Mouse (Mus musculus): Measurements from ENCODE around the gene Cabcoco1. TPM values are rescaled to one million over a fixed set of nuclear protein-coding genes. Genes with fewer than 3 reads are reported as not detected.

Gene Cabcoco1
- total RNA-seq, 1 experiment, result not detected

DNA sequence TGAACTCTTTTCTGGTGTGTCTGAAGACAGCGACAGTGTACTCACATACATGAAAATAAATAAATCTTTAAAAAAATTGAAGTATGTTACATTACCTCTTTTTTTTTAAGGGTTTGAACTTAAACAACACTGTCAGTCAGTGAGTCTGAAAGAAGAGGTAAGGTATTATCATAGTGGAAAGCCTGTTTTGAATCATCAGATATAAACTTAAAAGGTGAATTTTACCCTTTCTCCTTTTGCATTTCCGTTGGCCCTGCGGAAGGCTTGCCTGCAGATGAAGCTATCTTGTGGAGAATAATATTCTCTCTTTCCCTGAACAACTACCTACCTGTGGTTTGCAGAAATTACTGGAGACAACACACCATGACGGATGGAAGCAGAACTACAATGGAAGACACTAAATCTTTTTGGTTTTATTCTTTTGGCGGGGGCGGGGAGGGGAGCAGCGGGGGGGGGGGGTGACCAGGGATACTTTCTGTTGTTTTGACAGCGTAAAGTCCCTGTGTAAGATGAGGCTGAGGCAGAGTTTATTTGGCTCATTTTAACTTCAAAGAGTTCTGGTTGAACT, 96.4 kb downstream of the Cabcoco1 start:
- Histone ChIP-seq H3K36me3 (ENCODE audit: control insufficient read depth, insufficient read depth, low read length, poor library complexity, severe bottlenecking) (no peaks in the 10 kb centered on the region), H3K9ac (ENCODE audit: insufficient read depth, low read depth, low read length, poor library complexity, severe bottlenecking) (no peak overlapping the region), H3K4me1 (ENCODE audit: control insufficient read depth in 2 of 2, insufficient read depth in 2 of 2, low read length in 2 of 2, poor library complexity in 1 of 2) (no peaks in the 10 kb centered on the region), H3K9me3 (ENCODE audit: control insufficient read depth, insufficient read depth, low read depth, low read length) (no peaks in the 10 kb centered on the region), H3K4me3 (ENCODE audit: insufficient read depth in 1 of 2, low read depth in 1 of 2, low read length in 2 of 2, poor library complexity in 1 of 2, severe bottlenecking in 1 of 2) (no peak overlapping the region), H3K27ac (ENCODE audit: insufficient read depth, low read depth, low read length, poor library complexity, severe bottlenecking) (no peak overlapping the region)
- TF ChIP-seq MAFK (IDR thresholded peaks at IDR 0.05; ENCODE audit: insufficient read depth, low read depth, low read length), result no peak
- TF ChIP-seq HCFC1 (IDR thresholded peaks at IDR 0.05; ENCODE audit: borderline replicate concordance, insufficient read depth, low read length), result no peak
- TF ChIP-seq CHD2 (IDR thresholded peaks at IDR 0.05; ENCODE audit: low read depth, low read length), result no peak
- no peak for TF ChIP-seq ZNF384 (IDR thresholded peaks at IDR 0.05; ENCODE audit: low read depth, low read length)
- TF ChIP-seq ZC3H11A (IDR thresholded peaks at IDR 0.05; ENCODE audit: borderline replicate concordance, low read depth, low read length), result no peak
- no peak for DNase-seq (ENCODE audit: low read depth, low spot score)
- in situ Hi-C loops (cut with MboI; ENCODE audit: low sequenced_read_pairs in 2 of 2, unreplicated experiment in 2 of 2), result no loop called here

DNA sequence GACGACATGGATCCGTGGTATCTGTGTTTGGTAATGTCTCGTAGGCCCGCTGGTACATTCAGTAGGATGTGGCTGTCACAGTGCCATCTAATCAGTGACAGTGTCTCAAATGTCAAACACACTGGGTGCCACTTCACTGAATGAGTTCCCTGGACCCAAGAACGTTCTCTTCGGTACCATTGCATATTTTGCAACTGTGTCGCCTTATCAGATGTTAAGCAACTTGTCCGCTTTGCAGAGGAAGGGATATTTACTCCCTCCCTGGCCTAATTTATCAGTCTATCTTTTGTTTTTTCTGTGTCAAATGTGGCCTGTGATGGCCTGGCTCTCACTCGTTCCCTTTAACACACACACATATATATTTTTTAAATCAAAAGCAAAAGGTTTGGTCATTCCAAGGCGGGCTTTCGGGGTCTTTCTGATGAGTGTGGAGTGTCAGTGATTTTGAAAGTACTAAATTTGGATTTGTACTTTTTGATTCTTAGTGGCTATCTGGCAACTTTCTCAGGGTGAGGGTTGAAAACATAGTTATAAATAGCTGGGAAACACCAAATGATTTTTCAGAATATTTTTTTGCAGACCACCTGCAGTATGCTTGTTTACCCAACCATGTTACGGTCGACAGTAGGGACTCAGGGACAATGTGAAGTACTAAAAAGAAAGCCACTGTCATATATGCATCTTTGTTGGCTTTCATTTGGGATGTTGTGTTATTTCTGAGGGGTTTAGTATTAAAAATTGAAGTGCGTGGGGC, 97.2 kb downstream of the Cabcoco1 start:
- no peak for TF ChIP-seq HCFC1 (IDR thresholded peaks at IDR 0.05; ENCODE audit: borderline replicate concordance, insufficient read depth, low read length)
- TF ChIP-seq MAFK (IDR thresholded peaks at IDR 0.05; ENCODE audit: insufficient read depth, low read depth, low read length), result no peak
- no peak for TF ChIP-seq ZC3H11A (IDR thresholded peaks at IDR 0.05; ENCODE audit: borderline replicate concordance, low read depth, low read length)
- no peak for TF ChIP-seq ZNF384 (IDR thresholded peaks at IDR 0.05; ENCODE audit: low read depth, low read length)
- TF ChIP-seq CHD2 (IDR thresholded peaks at IDR 0.05; ENCODE audit: low read depth, low read length), result no peak
- no peak for DNase-seq (ENCODE audit: low read depth, low spot score)
- Histone ChIP-seq H3K4me3 (ENCODE audit: insufficient read depth in 1 of 2, low read depth in 1 of 2, low read length in 2 of 2, poor library complexity in 1 of 2, severe bottlenecking in 1 of 2) (no peak overlapping the region), H3K9ac (ENCODE audit: insufficient read depth, low read depth, low read length, poor library complexity, severe bottlenecking) (no peak overlapping the region), H3K4me1 (ENCODE audit: control insufficient read depth in 2 of 2, insufficient read depth in 2 of 2, low read length in 2 of 2, poor library complexity in 1 of 2) (no peaks in the 10 kb centered on the region), H3K36me3 (ENCODE audit: control insufficient read depth, insufficient read depth, low read length, poor library complexity, severe bottlenecking) (no peaks in the 10 kb centered on the region), H3K27ac (ENCODE audit: insufficient read depth, low read depth, low read length, poor library complexity, severe bottlenecking) (no peak overlapping the region), H3K9me3 (ENCODE audit: control insufficient read depth, insufficient read depth, low read depth, low read length) (no peaks in the 10 kb centered on the region)
- in situ Hi-C loops (cut with MboI; ENCODE audit: low sequenced_read_pairs in 2 of 2, unreplicated experiment in 2 of 2), result no loop called here

DNA sequence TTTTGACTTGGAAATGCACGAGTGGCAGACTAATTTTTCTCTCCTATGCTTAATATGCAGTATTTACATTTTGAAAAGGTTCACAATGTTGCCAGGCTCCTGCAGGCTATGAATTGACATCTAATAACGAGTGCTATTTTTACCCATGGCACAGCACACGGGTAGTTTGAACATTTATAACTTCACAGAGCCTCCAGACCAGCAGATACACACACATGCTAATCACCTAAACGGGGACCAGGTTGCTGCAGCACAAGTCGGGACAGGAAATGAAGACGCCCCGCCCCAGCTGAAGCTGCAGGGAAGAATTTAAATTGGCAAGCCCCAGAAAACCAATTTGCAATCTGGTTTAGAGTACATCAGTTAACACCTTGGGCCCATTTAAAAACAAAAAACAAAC, 98.6 kb downstream of the Cabcoco1 start:
- in situ Hi-C loops (cut with MboI; ENCODE audit: low sequenced_read_pairs in 2 of 2, unreplicated experiment in 2 of 2), result no loop called here
- H3K9ac ChIP-seq (ENCODE audit: insufficient read depth, low read depth, low read length, poor library complexity, severe bottlenecking), result no peak overlapping the region
- H3K36me3 ChIP-seq (ENCODE audit: control insufficient read depth, insufficient read depth, low read length, poor library complexity, severe bottlenecking), result no peaks in the 10 kb centered on the region
- TF ChIP-seq MAFK (IDR thresholded peaks at IDR 0.05; ENCODE audit: insufficient read depth, low read depth, low read length) (no peak), CHD2 (IDR thresholded peaks at IDR 0.05; ENCODE audit: low read depth, low read length) (no peak), ZNF384 (IDR thresholded peaks at IDR 0.05; ENCODE audit: low read depth, low read length) (no peak), ZC3H11A (IDR thresholded peaks at IDR 0.05; ENCODE audit: borderline replicate concordance, low read depth, low read length) (no peak), HCFC1 (IDR thresholded peaks at IDR 0.05; ENCODE audit: borderline replicate concordance, insufficient read depth, low read length) (no peak)
- H3K4me1 ChIP-seq (ENCODE audit: control insufficient read depth in 2 of 2, insufficient read depth in 2 of 2, low read length in 2 of 2, poor library complexity in 1 of 2), result no peaks in the 10 kb centered on the region
- H3K9me3 ChIP-seq (ENCODE audit: control insufficient read depth, insufficient read depth, low read depth, low read length), result no peaks in the 10 kb centered on the region
- DNase-seq (ENCODE audit: low read depth, low spot score), result no peak
- no peak overlapping the region for H3K4me3 ChIP-seq (ENCODE audit: insufficient read depth in 1 of 2, low read depth in 1 of 2, low read length in 2 of 2, poor library complexity in 1 of 2, severe bottlenecking in 1 of 2)
- H3K27ac ChIP-seq (ENCODE audit: insufficient read depth, low read depth, low read length, poor library complexity, severe bottlenecking), result no peak overlapping the region

DNA sequence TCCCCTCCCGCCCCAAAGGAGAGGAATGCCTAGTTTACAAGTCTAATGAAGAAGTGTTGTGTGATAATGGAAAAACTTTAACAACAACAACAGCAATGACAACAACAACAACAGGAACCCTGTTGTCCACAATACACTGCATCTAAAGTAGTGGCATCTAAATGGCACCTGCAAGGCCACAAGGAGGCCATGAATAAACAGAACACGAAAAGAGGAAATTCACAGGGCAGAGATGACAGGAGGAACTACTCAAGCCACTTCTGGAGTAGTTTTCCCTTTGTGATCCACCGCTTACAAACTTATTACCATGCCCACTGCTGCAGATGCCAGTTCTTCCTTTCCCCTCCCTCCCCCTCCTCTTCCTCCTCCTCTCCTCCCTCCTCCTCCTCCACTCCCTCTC, 99.0 kb downstream of the Cabcoco1 start:
- Histone ChIP-seq H3K36me3 (ENCODE audit: control insufficient read depth, insufficient read depth, low read length, poor library complexity, severe bottlenecking) (no peaks in the 10 kb centered on the region), H3K4me3 (ENCODE audit: insufficient read depth in 1 of 2, low read depth in 1 of 2, low read length in 2 of 2, poor library complexity in 1 of 2, severe bottlenecking in 1 of 2) (no peak overlapping the region), H3K4me1 (ENCODE audit: control insufficient read depth in 2 of 2, insufficient read depth in 2 of 2, low read length in 2 of 2, poor library complexity in 1 of 2) (no peaks in the 10 kb centered on the region), H3K27ac (ENCODE audit: insufficient read depth, low read depth, low read length, poor library complexity, severe bottlenecking) (no peak overlapping the region), H3K9me3 (ENCODE audit: control insufficient read depth, insufficient read depth, low read depth, low read length) (no peaks in the 10 kb centered on the region), H3K9ac (ENCODE audit: insufficient read depth, low read depth, low read length, poor library complexity, severe bottlenecking) (no peak overlapping the region)
- in situ Hi-C loops (cut with MboI; ENCODE audit: low sequenced_read_pairs in 2 of 2, unreplicated experiment in 2 of 2), result no loop called here
- TF ChIP-seq MAFK (IDR thresholded peaks at IDR 0.05; ENCODE audit: insufficient read depth, low read depth, low read length), result no peak
- DNase-seq (ENCODE audit: low read depth, low spot score), result no peak
